Comparison of ENCODE assay signal across 23 mouse cellular contexts in genomic region chr7:49809562-49809961, GRCm38 (mm10). TPM values are rescaled to one million over a fixed set of nuclear protein-coding genes. Genes with fewer than 3 reads are reported as not detected.
A peak's percentile ranks its signal among the peaks of the same experiment; 100 is the strongest.
DNase-seq lines count a peak whose midpoint lies in the region; TF ChIP-seq lines count a peak whose summit lies in the region.
"Had no signal": no experiment of that assay in that cellular context is flagged by ENCODE, and none has a peak within 500 bp of the region (broad histone marks: within the 10 kb centered on the region; RNA-seq: fewer than 3 reads in every experiment).

No protein-coding gene starts in this region.

- no peak for TF ChIP-seq EP300 in ES-Bruce4 (IDR thresholded peaks at IDR 0.05; ENCODE audit: insufficient read depth, low read depth, low read length)

- H3K4me3 ChIP-seq in heart, embryonic 10.5 days, result no peak overlapping the region
- H3K4me3 ChIP-seq in ES-Bruce4 (ENCODE audit: low read depth, low read length), result no peak overlapping the region
- H3K4me3 ChIP-seq: embryonic facial prominence, embryonic 12.5 days; erythroblast, embryonic 14.5 days; forebrain, embryonic 12.5 days; forebrain, embryonic 15.5 days; heart, embryonic 12.5 days; heart, embryonic 15.5 days had no signal

- no peaks in the 10 kb centered on the region for H3K9me3 ChIP-seq in heart, embryonic 10.5 days
- H3K9me3 ChIP-seq in ES-Bruce4 (replicated peaks; ENCODE audit: control insufficient read depth, insufficient read depth, low read length, poor library complexity, severe bottlenecking), result no peaks in the 10 kb centered on the region
- H3K9me3 ChIP-seq: embryonic facial prominence, embryonic 12.5 days; forebrain, embryonic 12.5 days; forebrain, embryonic 15.5 days; heart, embryonic 12.5 days; heart, embryonic 15.5 days had no signal

- DNase-seq in heart, embryonic 10.5 days (ENCODE audit: low spot score), result peak; percentile 47
- no peak for DNase-seq in heart, postnatal 36 days
- peak; percentile 24 for DNase-seq in Muller cell, postnatal 12 days (ENCODE audit: inconsistent ontology term)
- DNase-seq in retina, embryonic 14.5 days (ENCODE audit: low spot score), result peak; percentile 40
- DNase-seq in thymus, postnatal 36 days, result no peak
- no peak for DNase-seq in right cerebral cortex, postnatal 14 days
- DNase-seq: adrenal gland, adult 8-10 months; adrenal gland, postnatal 25 days; cerebellum, adult 11-12 months; cerebellum, adult 9-10 months; cerebellum, postnatal 14 days; gastrocnemius, postnatal 25 days; heart, postnatal 10 days; heart, postnatal 4 days had no signal

- intact Hi-C loops in heart, postnatal 36 days (cut with DNase I), result no loop called here

- TF ChIP-seq CTCF in ES-Bruce4 (IDR thresholded peaks at IDR 0.05; ENCODE audit: low read depth, low read length), result no peak

- H3K9ac ChIP-seq in ES-Bruce4 (ENCODE audit: low read depth, poor library complexity, severe bottlenecking), result no peak overlapping the region
- H3K9ac ChIP-seq: embryonic facial prominence, embryonic 12.5 days; forebrain, embryonic 12.5 days; forebrain, embryonic 15.5 days; heart, embryonic 12.5 days; heart, embryonic 15.5 days; hindbrain, embryonic 14.5 days had no signal

- peaks cover 30% of the 10 kb centered on the region for H3K36me3 ChIP-seq in heart, embryonic 10.5 days
- H3K36me3 ChIP-seq in ES-Bruce4 (ENCODE audit: control insufficient read depth, insufficient read depth, low read length, poor library complexity, severe bottlenecking), result peaks cover 48% of the 10 kb centered on the region

- H3K27me3 ChIP-seq in heart, embryonic 10.5 days (ENCODE audit: insufficient read depth, poor library complexity, severe bottlenecking), result no peaks in the 10 kb centered on the region
- no peaks in the 10 kb centered on the region for H3K27me3 ChIP-seq in ES-Bruce4 (ENCODE audit: control insufficient read depth, insufficient read depth, low read length, poor library complexity, severe bottlenecking)
- H3K27me3 ChIP-seq: embryonic facial prominence, embryonic 12.5 days; forebrain, embryonic 12.5 days; forebrain, embryonic 15.5 days; heart, embryonic 12.5 days; heart, embryonic 15.5 days had no signal

- TF ChIP-seq POLR2A in ES-Bruce4 (IDR thresholded peaks at IDR 0.05; ENCODE audit: insufficient read depth, low read length), result no peak

- H3K27ac ChIP-seq in heart, embryonic 10.5 days, result no peak overlapping the region
- 0 out of 2 replicates have a peak overlapping the region, but pooled peaks have one; percentile 5 for H3K27ac ChIP-seq in ES-Bruce4 (ENCODE audit: insufficient read depth, low read length)
- H3K27ac ChIP-seq: embryonic facial prominence, embryonic 12.5 days; forebrain, embryonic 12.5 days; forebrain, embryonic 15.5 days; heart, embryonic 15.5 days; hindbrain, embryonic 14.5 days; hindbrain, postnatal 0 days had no signal

- no peaks in the 10 kb centered on the region; the same call in 1 of the 2 replicates for H3K4me1 ChIP-seq in heart, embryonic 10.5 days
- no peaks in the 10 kb centered on the region for H3K4me1 ChIP-seq in ES-Bruce4 (ENCODE audit: control insufficient read depth, insufficient read depth, low read length)
- H3K4me1 ChIP-seq: embryonic facial prominence, embryonic 12.5 days; forebrain, embryonic 12.5 days; forebrain, embryonic 15.5 days had no signal

- 80% methylated on average over 3 of the region's 3 CpGs for WGBS in heart, embryonic 10.5 days

RNA-seq across cellular contexts. Expression of gene Prmt3, which starts 31.4 kb away (rescaled TPM):
- polyA plus RNA-seq in heart, embryonic 10.5 days (2016; fragmentation: Nextera tagmentation; extraction: Ambion mirVana), result 65.2 and 69.7 TPM in 2 replicates
- 10 to 100 TPM; 11.9 to 13.8 TPM for total RNA-seq in heart, postnatal 36 days (2021)
- 83.3 and 84.2 TPM in 2 replicates for polyA plus RNA-seq in ES-Bruce4 (2011; ENCODE audit: insufficient read depth, insufficient read length, low read depth, missing spikeins)

RNA-seq across cellular contexts. Expression of gene Htatip2, which starts 50.6 kb away (rescaled TPM):
- polyA plus RNA-seq in heart, embryonic 10.5 days (2016; fragmentation: Nextera tagmentation; extraction: Ambion mirVana), result 13.8 and 17.9 TPM in 2 replicates
- total RNA-seq in heart, postnatal 36 days (2021), result 10 to 100 TPM; 12.5 to 12.7 TPM
- polyA plus RNA-seq in ES-Bruce4 (2011; ENCODE audit: insufficient read depth, insufficient read length, low read depth, missing spikeins), result 12.4 and 14.6 TPM in 2 replicates

Comparison
In these comparisons a context has a peak if more than half of its experiments do, and no peak if none do; other contexts are left out.
1. DNase-seq: peak in heart, embryonic 10.5 days (single experiment), Muller cell, postnatal 12 days (single experiment) and retina, embryonic 14.5 days (single experiment); none in heart, postnatal 36 days (0 of 2), thymus, postnatal 36 days (0 of 2) and right cerebral cortex, postnatal 14 days (single experiment).